Mouse (Mus musculus): ENCODE results near the gene Gp9. TPM values are rescaled to one million over a fixed set of nuclear protein-coding genes. Genes with fewer than 3 reads are reported as not detected.

Gp9 gene
- 0.41 and 0.97 TPM in 2 replicates for polyA plus RNA-seq (2015; fragmentation: Nextera tagmentation; extraction: Ambion mirVana)

DNA sequence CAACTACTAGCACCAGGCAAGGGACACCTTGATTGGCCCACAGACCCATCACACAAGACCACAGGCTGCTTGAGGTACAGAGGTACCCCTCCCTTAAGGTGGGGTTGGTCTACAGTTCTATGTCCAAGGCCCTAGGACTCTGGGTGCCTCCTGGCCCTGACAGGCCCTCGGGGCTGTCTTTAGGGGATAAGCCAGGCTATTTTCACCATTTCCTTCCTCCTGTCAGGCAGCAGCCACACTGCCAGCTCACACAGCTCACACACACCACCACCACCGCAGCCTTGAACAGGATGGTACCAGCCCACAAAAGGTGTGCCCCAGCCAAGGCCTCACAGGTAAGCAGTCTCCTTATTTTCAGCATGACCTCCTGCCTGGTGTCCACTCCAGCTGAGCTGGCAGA lies at the start of gene Gp9:
Gene Gp9 (plus strand): TSS at position 231 of the 400 bp plus-strand sequence.
- Histone ChIP-seq H3K27me3 (replicated peaks; ENCODE audit: control insufficient read depth, insufficient read depth, low read length) (no peaks in the 10 kb centered on the region), H3K9ac (ENCODE audit: low read depth, low read length) (no peak within 1 kb of the TSS), H3K9me3 (ENCODE audit: control insufficient read depth, low read length) (no peaks in the 10 kb centered on the region), H3K27ac (ENCODE audit: low read depth, low read length) (no peak within 1 kb of the TSS), H3K4me1 (ENCODE audit: control insufficient read depth, insufficient read depth, low read depth, low read length) (no peaks in the 10 kb centered on the region), H3K36me3 (ENCODE audit: control insufficient read depth, insufficient read depth, low read length) (no peaks in the 10 kb centered on the region), H3K4me3 (ENCODE audit: low read length) (no peak within 1 kb of the TSS), H3K4me2 (ENCODE audit: low read length) (no peak within 1 kb of the TSS)
- 80% methylated on average over 2 of the region's 2 CpGs for WGBS
- no peak for ATAC-seq

DNA sequence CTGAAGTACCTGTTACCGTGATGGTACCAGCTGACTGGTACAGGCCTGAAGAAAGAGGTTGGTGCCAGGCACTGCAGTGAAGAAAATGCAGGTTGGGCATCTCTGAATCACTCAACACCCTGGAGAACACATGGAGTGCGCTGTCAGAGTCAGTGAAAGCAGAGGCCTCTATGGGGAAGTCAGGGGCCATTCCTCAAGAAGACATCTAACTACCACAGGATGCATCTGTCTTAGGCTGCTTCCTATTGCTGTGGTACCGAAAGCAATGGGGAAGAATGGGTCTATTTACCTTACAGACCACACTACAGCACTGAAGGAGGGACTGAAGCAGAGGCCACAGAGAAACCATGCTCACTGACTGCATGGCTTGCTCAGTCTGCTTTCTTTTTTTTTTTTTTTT lies 49.8 kb upstream of the Gp9 start:
- Histone ChIP-seq H3K9ac (ENCODE audit: low read depth, low read length) (no peak overlapping the region), H3K4me1 (ENCODE audit: control insufficient read depth, insufficient read depth, low read depth, low read length) (peaks cover 17% of the 10 kb centered on the region), H3K27me3 (replicated peaks; ENCODE audit: control insufficient read depth, insufficient read depth, low read length) (no peaks in the 10 kb centered on the region; the same call in 1 of the 2 replicates), H3K4me2 (ENCODE audit: low read length) (no peak overlapping the region), H3K4me3 (ENCODE audit: low read length) (no peak overlapping the region), H3K9me3 (ENCODE audit: control insufficient read depth, low read length) (no peaks in the 10 kb centered on the region), H3K27ac (ENCODE audit: low read depth, low read length) (no peak overlapping the region), H3K36me3 (ENCODE audit: control insufficient read depth, insufficient read depth, low read length) (no peaks in the 10 kb centered on the region)
- WGBS, result 70% methylated on average over 3 of the region's 3 CpGs
- ATAC-seq, result no peak

- Histone ChIP-seq H3K27ac (ENCODE audit: low read depth, low read length) (peak overlapping the region; percentile 86), H3K4me2 (ENCODE audit: low read length) (peak overlapping the region; percentile 95), H3K36me3 (ENCODE audit: control insufficient read depth, insufficient read depth, low read length) (no peaks in the 10 kb centered on the region), H3K9ac (ENCODE audit: low read depth, low read length) (peak overlapping the region; percentile 81), H3K27me3 (replicated peaks; ENCODE audit: control insufficient read depth, insufficient read depth, low read length) (peaks cover 2% of the 10 kb centered on the region; the same call in 1 of the 2 replicates), H3K4me3 (ENCODE audit: low read length) (peak overlapping the region; percentile 75), H3K9me3 (ENCODE audit: control insufficient read depth, low read length) (no peaks in the 10 kb centered on the region), H3K4me1 (ENCODE audit: control insufficient read depth, insufficient read depth, low read depth, low read length) (peaks cover 26% of the 10 kb centered on the region)
- ATAC-seq, result no peak
- WGBS, result 14% methylated on average over 13 of the region's 13 CpGs
Measured at GRCm38 (mm10) chr6:87730141-87730540, 47.7 kb upstream of the Gp9 start.

GRCm38 (mm10) chr6:87730591-87731462 lies 47.0 kb upstream of the Gp9 start, which contains the start of gene Efcc1:
Gene Efcc1 (plus strand): TSS chr6:87730869.
- no peaks in the 10 kb centered on the region for H3K9me3 ChIP-seq (ENCODE audit: control insufficient read depth, low read length)
- no peaks in the 10 kb centered on the region for H3K36me3 ChIP-seq (ENCODE audit: control insufficient read depth, insufficient read depth, low read length)
- peaks cover 2% of the 10 kb centered on the region; the same call in 1 of the 2 replicates for H3K27me3 ChIP-seq (replicated peaks; ENCODE audit: control insufficient read depth, insufficient read depth, low read length)
- peak within 1 kb of the TSS; percentile 81 for H3K9ac ChIP-seq (ENCODE audit: low read depth, low read length)
- peak within 1 kb of the TSS; percentile 95 for H3K4me2 ChIP-seq (ENCODE audit: low read length)
- H3K4me3 ChIP-seq (ENCODE audit: low read length), result peak within 1 kb of the TSS; percentile 75
- H3K27ac ChIP-seq (ENCODE audit: low read depth, low read length), result peak within 1 kb of the TSS; percentile 86
- peaks cover 26% of the 10 kb centered on the region for H3K4me1 ChIP-seq (ENCODE audit: control insufficient read depth, insufficient read depth, low read depth, low read length)
- peak; percentile 83 for ATAC-seq
- WGBS, result under 1% methylated on average over 79 of the region's 90 CpGs

DNA sequence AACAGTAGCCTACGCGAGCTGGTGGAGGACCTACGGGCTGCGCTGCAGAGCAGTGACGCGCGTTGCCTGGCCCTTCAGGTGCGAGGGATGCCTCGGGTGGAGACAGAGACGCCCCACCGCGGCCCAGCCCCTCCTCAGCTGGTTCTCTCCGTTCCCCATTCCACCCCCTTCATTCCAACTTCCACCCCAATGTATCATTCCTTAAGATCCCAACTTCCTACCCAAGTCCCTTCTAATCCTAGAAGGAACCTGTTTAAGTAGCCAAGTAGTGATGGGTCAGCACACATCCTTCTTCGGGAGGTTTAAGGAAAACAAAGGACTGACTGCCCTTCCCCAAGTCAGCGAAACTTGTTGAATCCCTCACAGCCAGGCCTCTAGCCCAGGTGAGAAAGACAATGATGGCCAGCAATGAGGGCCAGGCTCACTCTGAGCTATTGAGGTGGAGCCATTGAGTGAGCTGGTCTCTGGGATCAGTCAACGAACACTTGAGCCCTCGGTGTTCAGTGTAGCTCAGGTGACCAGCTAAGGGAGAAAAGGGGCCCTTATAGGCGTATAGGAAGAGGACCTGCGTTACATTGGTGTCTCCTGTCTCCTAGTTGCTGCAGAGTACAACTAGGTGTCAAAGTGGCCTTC lies 46.3 kb upstream of the Gp9 start:
- 2% methylated on average over 19 of the region's 19 CpGs for WGBS
- H3K27ac ChIP-seq (ENCODE audit: low read depth, low read length), result peak overlapping the region; percentile 86
- H3K4me2 ChIP-seq (ENCODE audit: low read length), result peak overlapping the region; percentile 95
- H3K36me3 ChIP-seq (ENCODE audit: control insufficient read depth, insufficient read depth, low read length), result no peaks in the 10 kb centered on the region
- peaks cover 2% of the 10 kb centered on the region; the same call in 1 of the 2 replicates for H3K27me3 ChIP-seq (replicated peaks; ENCODE audit: control insufficient read depth, insufficient read depth, low read length)
- H3K4me3 ChIP-seq (ENCODE audit: low read length), result peak overlapping the region; percentile 75
- peaks cover 26% of the 10 kb centered on the region for H3K4me1 ChIP-seq (ENCODE audit: control insufficient read depth, insufficient read depth, low read depth, low read length)
- no peaks in the 10 kb centered on the region for H3K9me3 ChIP-seq (ENCODE audit: control insufficient read depth, low read length)
- ATAC-seq, result no peak
- H3K9ac ChIP-seq (ENCODE audit: low read depth, low read length), result peak overlapping the region; percentile 81

DNA sequence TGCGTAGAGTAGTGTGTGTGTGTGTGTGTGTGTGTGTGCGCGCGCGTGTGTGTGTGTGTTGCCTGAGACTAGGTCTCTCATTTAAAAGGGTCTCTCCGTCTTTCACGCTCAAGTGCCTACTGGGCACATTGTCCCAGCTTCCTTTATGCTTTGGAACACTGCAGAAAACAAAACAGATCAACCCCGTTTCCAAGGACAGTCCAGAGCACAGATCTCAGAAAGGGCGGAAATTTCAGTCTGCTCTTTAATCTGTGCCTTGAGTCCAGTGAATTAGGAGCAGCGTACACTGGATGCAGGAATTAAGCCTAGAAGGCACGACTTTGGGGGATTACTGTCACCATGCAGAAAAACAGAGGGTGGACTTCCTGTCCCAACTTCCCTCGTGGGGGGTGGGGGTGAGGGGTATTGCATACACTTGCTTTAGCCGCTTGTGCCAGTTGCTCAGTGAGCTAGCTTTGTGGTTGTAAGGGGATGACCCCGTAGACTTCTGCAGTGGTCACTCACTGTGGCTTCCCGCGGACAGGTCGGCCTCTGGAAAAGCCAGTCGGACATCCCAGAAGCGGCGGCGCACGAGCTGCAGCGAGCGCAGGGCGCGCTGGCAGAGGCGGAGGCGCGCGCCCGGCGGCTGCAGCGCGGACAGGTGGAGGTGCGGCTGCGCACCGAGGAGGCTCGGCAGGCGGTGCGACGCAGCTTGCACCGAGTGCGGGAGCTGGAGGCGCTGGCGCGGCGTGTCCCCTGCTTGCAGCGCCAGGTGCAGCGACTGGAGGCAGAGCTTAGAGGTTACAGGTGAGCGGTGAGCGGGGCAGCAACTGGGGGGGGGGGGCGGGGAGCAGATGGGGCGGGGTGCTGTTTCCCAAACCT lies 45.5 kb upstream of the Gp9 start:
- Histone ChIP-seq H3K4me1 (ENCODE audit: control insufficient read depth, insufficient read depth, low read depth, low read length) (peaks cover 26% of the 10 kb centered on the region), H3K4me3 (ENCODE audit: low read length) (peak overlapping the region; percentile 75), H3K36me3 (ENCODE audit: control insufficient read depth, insufficient read depth, low read length) (no peaks in the 10 kb centered on the region), H3K4me2 (ENCODE audit: low read length) (peak overlapping the region; percentile 95), H3K9me3 (ENCODE audit: control insufficient read depth, low read length) (no peaks in the 10 kb centered on the region), H3K27me3 (replicated peaks; ENCODE audit: control insufficient read depth, insufficient read depth, low read length) (peaks cover 2% of the 10 kb centered on the region; the same call in 1 of the 2 replicates), H3K27ac (ENCODE audit: low read depth, low read length) (no peak overlapping the region), H3K9ac (ENCODE audit: low read depth, low read length) (peak overlapping the region; percentile 58)
- peak; percentile 55 for ATAC-seq
- WGBS, result under 1% methylated on average over 51 of the region's 53 CpGs

DNA sequence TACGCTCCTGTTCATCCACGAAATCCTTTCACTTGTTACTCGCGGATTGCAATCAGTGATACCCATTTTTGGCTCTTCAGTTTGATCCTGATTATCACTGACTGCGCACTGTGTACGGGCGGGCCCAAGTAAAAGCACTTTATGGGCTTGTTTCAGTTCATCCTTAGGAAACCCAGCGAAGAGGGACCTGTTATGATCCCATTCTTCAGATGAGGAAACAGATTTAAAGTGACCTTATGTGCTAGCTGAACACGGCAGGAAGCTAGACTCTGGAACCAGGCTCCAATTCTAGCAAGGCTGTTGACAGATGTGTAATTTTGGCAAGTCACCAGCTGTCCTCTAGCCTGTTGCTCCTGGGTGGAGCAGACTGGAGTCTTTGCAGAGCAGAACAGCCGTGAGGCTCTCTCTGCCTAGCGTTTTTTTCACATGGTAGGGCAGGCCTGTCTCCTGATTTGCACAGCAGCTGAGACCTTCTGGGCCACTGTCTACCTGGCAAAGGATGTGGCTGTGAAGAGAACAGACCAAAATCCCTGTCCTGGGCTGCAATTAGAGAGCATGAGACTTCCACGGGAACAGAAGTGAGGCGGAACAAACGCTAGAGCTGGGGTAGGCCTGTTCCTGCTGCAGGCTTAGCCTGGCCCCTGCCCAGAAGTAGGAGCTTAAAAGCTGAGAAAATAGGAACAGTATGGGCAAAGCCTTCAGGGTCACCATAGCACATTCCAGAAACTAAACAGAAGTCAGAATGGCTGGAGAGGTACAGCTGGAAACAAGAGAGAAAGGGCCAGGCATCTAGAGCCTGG lies 44.5 kb upstream of the Gp9 start:
- no peak for ATAC-seq
- Histone ChIP-seq H3K36me3 (ENCODE audit: control insufficient read depth, insufficient read depth, low read length) (no peaks in the 10 kb centered on the region), H3K27me3 (replicated peaks; ENCODE audit: control insufficient read depth, insufficient read depth, low read length) (peaks cover 2% of the 10 kb centered on the region; the same call in 1 of the 2 replicates), H3K4me3 (ENCODE audit: low read length) (peak overlapping the region; percentile 75), H3K9ac (ENCODE audit: low read depth, low read length) (peak overlapping the region; percentile 58), H3K4me1 (ENCODE audit: control insufficient read depth, insufficient read depth, low read depth, low read length) (peaks cover 26% of the 10 kb centered on the region), H3K9me3 (ENCODE audit: control insufficient read depth, low read length) (no peaks in the 10 kb centered on the region), H3K4me2 (ENCODE audit: low read length) (peak overlapping the region; percentile 95), H3K27ac (ENCODE audit: low read depth, low read length) (no peak overlapping the region)
- 24% methylated on average over 14 of the region's 14 CpGs for WGBS

- H3K36me3 ChIP-seq (ENCODE audit: control insufficient read depth, insufficient read depth, low read length), result no peaks in the 10 kb centered on the region
- 63% methylated on average over 5 of the region's 5 CpGs for WGBS
- H3K4me2 ChIP-seq (ENCODE audit: low read length), result no peak overlapping the region
- H3K9me3 ChIP-seq (ENCODE audit: control insufficient read depth, low read length), result no peaks in the 10 kb centered on the region
- H3K4me1 ChIP-seq (ENCODE audit: control insufficient read depth, insufficient read depth, low read depth, low read length), result peaks cover 26% of the 10 kb centered on the region
- H3K27ac ChIP-seq (ENCODE audit: low read depth, low read length), result no peak overlapping the region
- no peak for ATAC-seq
- no peak overlapping the region for H3K9ac ChIP-seq (ENCODE audit: low read depth, low read length)
- no peak overlapping the region for H3K4me3 ChIP-seq (ENCODE audit: low read length)
- H3K27me3 ChIP-seq (replicated peaks; ENCODE audit: control insufficient read depth, insufficient read depth, low read length), result peaks cover 2% of the 10 kb centered on the region; the same call in 1 of the 2 replicates
Measured at GRCm38 (mm10) chr6:87734136-87734535, 43.7 kb upstream of the Gp9 start.

All from hindbrain, embryonic 16.5 days (tissue).